Mouse (Mus musculus) mammary gland, adult 2 months (tissue): Measurements from ENCODE around the gene Olfr64. TPM values are rescaled to one million over a fixed set of nuclear protein-coding genes. Genes with fewer than 3 reads are reported as not detected.

ENCODE experiments used
- polyA plus RNA-seq: library from polyadenylated mRNA; depleted of rRNA; stranded (reverse); fragments of >200 nt; gene quantifications from 2 replicates; pipeline ENCODE4 v1.2.3, GENCODE M21; 2012; ENCODE audit warnings: low replicate concordance; rRNA removed

Olfr64 gene
- polyA plus RNA-seq: not detected in 2 replicates

DNA sequence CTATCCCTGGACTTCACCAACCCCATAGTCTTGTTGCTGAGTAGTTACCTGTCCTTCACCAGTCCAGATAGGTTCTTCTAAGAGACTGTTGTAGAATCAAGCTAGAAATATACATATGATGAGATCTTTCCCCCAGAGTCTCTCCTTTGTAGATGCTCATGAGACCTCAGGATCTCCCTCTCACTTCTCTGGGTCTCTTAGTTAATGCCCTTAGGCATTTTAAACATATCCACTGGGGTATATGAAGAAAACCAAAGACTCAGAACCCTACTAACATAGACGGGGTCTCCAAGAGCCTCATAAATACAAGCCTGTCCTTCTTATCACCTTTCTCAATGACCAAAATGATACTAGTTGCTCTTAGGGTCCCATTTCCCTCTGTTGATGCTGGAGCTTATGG is at the start of gene Olfr64:
TSS of gene Olfr64 (minus strand) at position 101 of the 400 bp plus-strand sequence.

DNA sequence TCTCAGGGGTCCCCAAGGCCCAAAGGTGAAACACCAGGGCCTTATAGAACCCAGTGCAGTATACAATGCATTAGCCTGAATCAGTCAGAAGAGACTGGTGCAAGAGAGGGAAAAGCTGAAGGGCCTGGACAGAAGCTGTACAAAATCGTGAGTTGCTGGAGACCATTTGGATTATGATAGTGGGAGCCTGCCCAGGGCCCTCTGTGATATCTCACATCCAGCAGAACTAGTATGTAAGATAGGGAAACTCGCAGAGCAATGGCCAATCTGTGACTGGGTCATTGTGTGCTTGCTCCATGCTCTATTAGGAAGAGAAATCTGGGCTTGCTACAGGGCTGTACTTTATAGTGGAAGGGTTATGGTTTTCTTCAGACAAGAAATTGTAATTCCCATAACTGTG is 40.0 kb upstream of the Olfr64 start, which contains the start of gene Olfr632:
TSS of gene Olfr632 (plus strand) at position 84 of the 400 bp plus-strand sequence.

DNA sequence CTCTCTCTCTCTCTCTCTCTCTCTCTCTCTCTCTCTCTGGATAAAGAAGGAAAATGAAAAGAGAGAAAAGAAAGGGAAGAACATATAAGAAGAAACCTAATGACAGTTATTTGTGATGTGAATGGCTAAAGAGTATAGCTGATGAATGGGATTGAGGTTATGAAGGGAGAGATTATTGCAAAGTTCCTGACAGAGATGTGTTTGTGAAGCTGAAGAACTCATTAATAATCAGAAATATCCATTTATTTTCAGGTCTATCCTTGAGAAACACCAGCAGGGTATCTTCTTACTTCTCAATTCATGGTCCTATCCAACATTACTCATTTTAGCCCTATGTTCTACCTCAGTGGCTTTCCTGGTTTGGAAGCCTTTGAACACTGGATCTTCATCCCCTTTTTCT is 34.2 kb upstream of the Olfr64 start, which contains the start of gene Olfr631:
TSS of gene Olfr631 (plus strand) at position 301 of the 400 bp plus-strand sequence.

DNA sequence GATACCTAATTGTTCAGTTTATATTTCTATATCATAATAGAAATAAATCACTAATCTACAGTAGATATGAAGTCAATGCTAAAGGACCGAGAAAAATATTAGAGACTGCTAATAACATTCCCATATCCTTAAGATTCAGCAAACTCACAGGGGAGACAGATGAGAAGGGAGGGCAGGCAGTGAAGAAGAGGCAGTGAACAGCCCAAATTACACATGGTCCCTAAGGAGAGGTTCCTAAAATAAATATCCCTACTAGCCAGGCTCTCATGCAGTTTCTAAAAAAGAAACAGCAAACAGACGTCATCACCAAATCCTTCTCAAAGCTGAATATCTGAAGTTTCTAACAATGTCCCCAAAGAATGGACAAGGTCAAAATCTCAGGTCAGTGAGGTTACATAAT is 8.9 kb upstream of the Olfr64 start, which contains the start of gene Olfr65:
TSS of gene Olfr65 (plus strand) at position 301 of the 400 bp plus-strand sequence.

DNA sequence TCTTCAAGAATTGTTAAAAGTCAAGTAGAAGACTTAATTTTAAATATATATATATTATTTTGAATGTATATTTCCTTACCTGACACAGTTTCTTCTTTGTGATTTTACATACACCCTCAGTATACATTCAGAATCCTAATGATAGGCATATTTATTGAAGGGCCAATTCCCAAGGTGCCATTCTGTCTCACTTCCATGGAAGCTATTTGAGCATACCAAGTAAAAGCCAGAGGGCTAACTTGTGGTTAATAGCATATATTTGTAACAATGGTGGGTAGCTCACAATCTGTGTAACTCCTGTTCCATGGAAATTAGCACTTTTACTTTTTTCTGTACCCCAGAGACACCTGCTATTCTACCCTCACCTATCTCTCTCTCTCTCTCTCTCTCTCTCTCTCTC is 8.1 kb downstream of the Olfr64 start, which contains the start of gene Olfr66:
TSS of gene Olfr66 (minus strand) at position 101 of the 400 bp plus-strand sequence.

DNA sequence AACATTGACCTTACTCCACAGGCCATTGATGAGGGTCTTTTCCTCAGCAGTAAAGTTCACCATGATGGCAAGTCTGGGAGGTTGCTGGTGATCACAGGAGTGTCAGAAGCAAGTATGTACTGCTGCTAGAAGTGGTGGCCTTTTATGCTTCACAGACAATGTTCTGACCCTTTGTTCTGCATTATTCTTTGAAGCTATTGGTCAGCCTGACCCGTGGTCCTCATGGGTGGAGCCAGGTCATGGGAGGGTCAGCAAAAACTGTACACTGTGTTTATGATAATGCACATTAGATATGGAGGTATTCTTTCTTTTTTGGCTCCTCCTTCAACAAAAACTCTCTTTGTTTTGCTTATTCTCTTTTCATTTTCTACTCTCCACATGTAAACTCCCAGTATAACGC is 41.2 kb downstream of the Olfr64 start, which contains the start of gene Hbb-y:
TSS of gene Hbb-y (minus strand) at position 127 of the 400 bp plus-strand sequence.

DNA sequence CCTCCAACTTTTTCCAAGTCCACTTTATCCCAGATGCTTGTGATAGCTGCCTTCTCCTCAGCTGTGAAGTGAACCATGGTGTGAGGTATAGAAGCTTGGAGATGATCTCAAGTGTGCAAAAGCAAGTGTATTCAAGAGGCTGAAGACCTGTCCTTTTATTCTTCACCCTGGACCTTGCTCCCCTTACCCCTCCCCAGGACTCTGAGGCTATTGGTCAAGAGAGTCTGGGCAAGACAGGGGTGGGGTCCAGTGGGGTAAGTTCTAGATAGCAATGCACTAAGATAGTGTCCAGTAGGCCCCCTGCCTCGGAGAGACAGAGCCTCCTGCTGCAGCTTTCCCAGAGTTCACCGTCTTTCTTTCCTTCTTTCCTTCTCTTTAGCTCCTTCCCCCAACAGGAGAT is 51.3 kb downstream of the Olfr64 start, which contains the start of gene Hbb-bh1:
TSS of gene Hbb-bh1 (minus strand) at position 131 of the 400 bp plus-strand sequence.

DNA sequence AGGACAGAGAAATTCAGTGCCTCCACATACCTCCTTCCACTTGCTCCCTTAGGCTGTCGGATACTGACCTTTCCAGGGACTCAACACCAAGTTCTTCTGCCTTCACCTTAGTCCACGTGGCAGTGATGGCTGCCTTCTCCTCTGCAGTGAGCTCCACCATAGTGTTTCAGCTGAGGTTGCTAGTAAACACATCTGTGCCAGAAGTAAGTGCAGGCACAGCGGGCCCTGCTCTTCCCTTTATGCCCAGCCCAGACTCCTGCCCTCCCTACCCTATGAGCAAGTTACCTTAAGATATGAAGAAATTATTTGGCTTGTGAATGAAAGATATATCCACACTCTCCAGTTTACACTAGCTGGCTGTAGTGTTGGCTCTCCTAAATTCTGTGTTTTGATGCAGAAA is 54.0 kb downstream of the Olfr64 start, which contains the start of gene Hbb-bh2:
TSS of gene Hbb-bh2 (minus strand) at position 253 of the 400 bp plus-strand sequence.

Other genes starting within 250 kb of the Olfr64 start
- not detected in 2 replicates for gene Olfr623, start 230.8 kb downstream of the Olfr64 start, polyA plus RNA-seq
- gene Olfr624, start 223.3 kb downstream of the Olfr64 start, polyA plus RNA-seq: not detected in 2 replicates
- gene Olfr625-ps1, start 211.8 kb downstream of the Olfr64 start, polyA plus RNA-seq: not detected in 2 replicates
- not detected in 2 replicates for gene Olfr243, start 179.8 kb downstream of the Olfr64 start, polyA plus RNA-seq
- gene Olfr628, start 164.1 kb downstream of the Olfr64 start, polyA plus RNA-seq: not detected in 2 replicates
- not detected in 2 replicates for gene Olfr629, start 149.5 kb downstream of the Olfr64 start, polyA plus RNA-seq
- gene Olfr630, start 137.2 kb downstream of the Olfr64 start, polyA plus RNA-seq: not detected in 2 replicates
- gene Olfr69, start 122.9 kb downstream of the Olfr64 start, polyA plus RNA-seq: not detected in 2 replicates
- gene Olfr68, start 114.8 kb downstream of the Olfr64 start, polyA plus RNA-seq: not detected in 2 replicates
- not detected in 2 replicates for gene Olfr67, start 102.7 kb downstream of the Olfr64 start, polyA plus RNA-seq
- 79.2 and 80.0 TPM in 2 replicates for gene Hbb-bt, start 80.5 kb downstream of the Olfr64 start, polyA plus RNA-seq
- 783 and 1,033 TPM in 2 replicates for gene Hbb-bs, start 66.4 kb downstream of the Olfr64 start, polyA plus RNA-seq
- not detected in 2 replicates for gene Hbb-bh2, start 54.0 kb downstream of the Olfr64 start, polyA plus RNA-seq
- not detected in 2 replicates for gene Hbb-bh1, start 51.3 kb downstream of the Olfr64 start, polyA plus RNA-seq
- gene Hbb-y, start 41.3 kb downstream of the Olfr64 start, polyA plus RNA-seq: not detected in 2 replicates
- gene Olfr66, start 8.2 kb downstream of the Olfr64 start, polyA plus RNA-seq: not detected in 2 replicates
- gene Olfr65, start 9.0 kb upstream of the Olfr64 start, polyA plus RNA-seq: not detected in 2 replicates
- gene Olfr631, start 34.3 kb upstream of the Olfr64 start, polyA plus RNA-seq: not detected in 2 replicates
- not detected in 2 replicates for gene Olfr632, start 39.9 kb upstream of the Olfr64 start, polyA plus RNA-seq
- not detected in 2 replicates for gene Olfr633, start 50.0 kb upstream of the Olfr64 start, polyA plus RNA-seq
- gene Olfr635, start 76.7 kb upstream of the Olfr64 start, polyA plus RNA-seq: not detected in 2 replicates
- gene Olfr638, start 104.3 kb upstream of the Olfr64 start, polyA plus RNA-seq: not detected in 2 replicates
- gene Olfr639, start 122.8 kb upstream of the Olfr64 start, polyA plus RNA-seq: not detected in 2 replicates
- gene Olfr640, start 131.1 kb upstream of the Olfr64 start, polyA plus RNA-seq: not detected in 2 replicates
- not detected in 2 replicates for gene Olfr641, start 141.0 kb upstream of the Olfr64 start, polyA plus RNA-seq
- gene Olfr642, start 158.2 kb upstream of the Olfr64 start, polyA plus RNA-seq: not detected in 2 replicates
- not detected in 2 replicates for gene 4930516K23Rik, start 167.0 kb upstream of the Olfr64 start, polyA plus RNA-seq
- gene Olfr644, start 177.4 kb upstream of the Olfr64 start, polyA plus RNA-seq: not detected in 2 replicates
- not detected in 2 replicates for gene Olfr645, start 191.0 kb upstream of the Olfr64 start, polyA plus RNA-seq
- not detected in 2 replicates for gene Olfr646, start 210.4 kb upstream of the Olfr64 start, polyA plus RNA-seq
- not detected in 2 replicates for gene Ubqln5, start 235.3 kb upstream of the Olfr64 start, polyA plus RNA-seq
- not detected in 2 replicates for gene Olfr643, start 242.9 kb upstream of the Olfr64 start, polyA plus RNA-seq
- not detected in 2 replicates for gene Ubqln3, start 248.8 kb upstream of the Olfr64 start, polyA plus RNA-seq